Mouse (Mus musculus): Measurements from ENCODE around the gene Gbe1. TPM values are rescaled to one million over a fixed set of nuclear protein-coding genes. Genes with fewer than 3 reads are reported as not detected.

Gene Gbe1
- 10.6 and 13.4 TPM in 2 replicates for polyA plus RNA-seq (2015; fragmentation: Nextera tagmentation; extraction: Ambion mirVana)

DNA sequence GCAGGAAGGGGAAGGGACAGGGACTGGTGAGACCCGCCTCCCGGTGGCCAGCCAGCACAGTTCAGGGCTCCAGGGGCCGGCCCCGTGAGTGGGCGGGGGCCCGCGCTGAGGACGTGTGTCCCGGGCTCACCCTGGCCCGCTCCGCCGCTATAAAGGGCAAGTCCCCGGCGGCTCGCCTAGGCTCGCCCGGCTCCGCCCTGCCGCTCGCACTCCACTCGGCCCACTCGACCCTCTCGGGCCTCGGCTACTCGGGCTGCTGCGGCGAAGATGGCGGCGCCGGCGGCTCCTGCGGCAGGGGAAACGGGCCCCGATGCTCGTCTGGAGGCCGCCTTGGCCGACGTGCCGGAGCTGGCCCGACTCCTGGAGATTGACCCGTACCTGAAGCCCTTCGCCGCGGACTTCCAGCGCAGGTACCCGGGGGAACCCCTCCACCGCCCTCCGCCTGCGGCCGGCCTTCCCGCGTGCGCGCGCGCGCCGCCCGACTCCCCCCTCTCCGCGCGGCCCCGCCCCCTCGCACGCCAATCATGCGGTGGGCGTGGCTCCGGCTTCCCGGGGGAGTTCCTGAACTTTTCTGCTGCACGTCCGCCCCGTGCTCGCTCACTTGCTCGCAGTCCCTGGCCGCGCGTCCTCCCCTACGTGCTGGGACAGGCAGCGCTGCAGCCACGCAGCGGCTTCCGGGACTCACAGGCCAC, at the start of gene Gbe1:
Gene Gbe1 (plus strand): TSS at position 64 of the 692 bp plus-strand sequence.
- WGBS = 0% methylated on average over 75 of the region's 82 CpGs
- H3K9ac ChIP-seq (replicated peaks) = peak within 1 kb of the TSS; percentile 78
- peak within 1 kb of the TSS; percentile 72 for H3K4me3 ChIP-seq
- no peaks in the 10 kb centered on the region for H3K27me3 ChIP-seq
- peak; percentile 99 for ATAC-seq (replicated peaks)
- H3K36me3 ChIP-seq = no peaks in the 10 kb centered on the region
- peaks cover 6% of the 10 kb centered on the region; the same call in 1 of the 2 replicates for H3K4me1 ChIP-seq
- H3K9me3 ChIP-seq = no peaks in the 10 kb centered on the region
- H3K27ac ChIP-seq (replicated peaks) = peak within 1 kb of the TSS; percentile 86
- peak within 1 kb of the TSS; percentile 66 for H3K4me2 ChIP-seq (replicated peaks)

DNA sequence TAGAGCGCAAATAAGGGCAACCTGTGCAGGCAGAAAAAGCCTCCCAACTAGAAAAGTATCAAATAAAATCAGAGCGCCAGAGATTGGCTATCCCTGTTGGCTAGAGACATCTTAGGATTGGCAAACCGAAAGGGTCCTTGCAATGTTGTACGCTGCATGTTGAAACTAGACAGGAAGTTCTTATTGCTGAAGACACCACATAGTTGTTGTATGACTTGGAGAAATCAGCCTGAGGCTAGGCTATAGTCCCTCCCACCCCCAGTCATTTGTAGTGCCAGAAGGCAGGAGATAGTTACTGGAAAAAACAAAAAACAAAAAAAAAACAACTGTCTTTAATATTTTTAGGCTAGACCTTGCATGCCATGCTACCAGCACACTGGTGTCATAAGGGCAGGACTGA, 3.1 kb upstream of the Gbe1 start:
- WGBS = 96% methylated on average over 4 of the region's 4 CpGs
- no peaks in the 10 kb centered on the region for H3K36me3 ChIP-seq
- H3K4me2 ChIP-seq (replicated peaks) = no peak overlapping the region
- no peak overlapping the region for H3K9ac ChIP-seq (replicated peaks)
- H3K9me3 ChIP-seq = no peaks in the 10 kb centered on the region
- no peaks in the 10 kb centered on the region for H3K27me3 ChIP-seq
- peaks cover 6% of the 10 kb centered on the region; the same call in 1 of the 2 replicates for H3K4me1 ChIP-seq
- no peak overlapping the region for H3K27ac ChIP-seq (replicated peaks)
- no peak overlapping the region for H3K4me3 ChIP-seq
- ATAC-seq (replicated peaks) = no peak

GRCm38 (mm10) chr16:70313496-70313885, 258 bp upstream of the Gbe1 start:
- H3K4me3 ChIP-seq = peak overlapping the region; percentile 72
- H3K9me3 ChIP-seq = no peaks in the 10 kb centered on the region
- peak overlapping the region; percentile 78 for H3K9ac ChIP-seq (replicated peaks)
- H3K4me2 ChIP-seq (replicated peaks) = peak overlapping the region; percentile 66
- H3K4me1 ChIP-seq = peaks cover 6% of the 10 kb centered on the region; the same call in 1 of the 2 replicates
- no peaks in the 10 kb centered on the region for H3K36me3 ChIP-seq
- H3K27me3 ChIP-seq = no peaks in the 10 kb centered on the region
- ATAC-seq (replicated peaks) = peak; percentile 5; the same call in 1 of the 2 replicates
- H3K27ac ChIP-seq (replicated peaks) = peak overlapping the region; percentile 86
- WGBS = 2% methylated on average over 7 of the region's 7 CpGs

GRCm38 (mm10) chr16:70314578-70314930, 805 bp downstream of the Gbe1 start:
- no peak for ATAC-seq (replicated peaks)
- peaks cover 6% of the 10 kb centered on the region; the same call in 1 of the 2 replicates for H3K4me1 ChIP-seq
- peak overlapping the region; percentile 66 for H3K4me2 ChIP-seq (replicated peaks)
- H3K9ac ChIP-seq (replicated peaks) = peak overlapping the region; percentile 78
- WGBS = 0% methylated on average over 9 of the region's 9 CpGs
- peak overlapping the region; percentile 86; the same call in 1 of the 2 replicates for H3K27ac ChIP-seq (replicated peaks)
- peak overlapping the region; percentile 72 for H3K4me3 ChIP-seq
- no peaks in the 10 kb centered on the region for H3K9me3 ChIP-seq
- H3K36me3 ChIP-seq = no peaks in the 10 kb centered on the region
- H3K27me3 ChIP-seq = no peaks in the 10 kb centered on the region

DNA sequence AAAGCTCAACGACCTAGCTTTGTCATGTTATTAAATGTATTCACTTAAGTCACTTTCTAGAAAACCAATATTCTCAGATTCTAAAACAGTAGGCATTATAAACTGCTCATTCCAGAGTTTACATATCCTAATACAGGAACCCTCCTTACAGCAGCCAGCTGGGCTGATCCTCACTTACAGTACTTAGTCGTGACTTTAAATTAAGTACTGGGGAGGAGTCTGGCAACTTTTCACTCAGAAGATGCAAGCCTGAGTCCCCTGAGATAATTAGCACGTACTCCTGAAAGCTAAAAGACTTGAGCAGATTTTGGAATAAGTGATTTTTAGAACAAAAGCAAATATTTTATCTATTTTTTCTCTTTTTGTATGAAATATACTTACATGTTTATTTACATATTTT, 1.5 kb downstream of the Gbe1 start:
- H3K9ac ChIP-seq (replicated peaks) = no peak overlapping the region

GRCm38 (mm10) chr16:70315862-70316390, 2.2 kb downstream of the Gbe1 start:
- H3K4me1 ChIP-seq = peaks cover 6% of the 10 kb centered on the region; the same call in 1 of the 2 replicates
- no peaks in the 10 kb centered on the region for H3K36me3 ChIP-seq
- H3K9ac ChIP-seq (replicated peaks) = no peak overlapping the region
- H3K4me2 ChIP-seq (replicated peaks) = no peak overlapping the region
- no peak overlapping the region for H3K4me3 ChIP-seq
- no peaks in the 10 kb centered on the region for H3K9me3 ChIP-seq
- H3K27ac ChIP-seq (replicated peaks) = no peak overlapping the region
- no peaks in the 10 kb centered on the region for H3K27me3 ChIP-seq
- 46% methylated on average over 3 of the region's 3 CpGs for WGBS
- no peak for ATAC-seq (replicated peaks)

More for the DNA sequence above, 1.5 kb downstream of the Gbe1 start:
- 22% methylated on average over 3 of the region's 3 CpGs for WGBS
- no peak overlapping the region for H3K27ac ChIP-seq (replicated peaks)
- ATAC-seq (replicated peaks) = no peak
- H3K4me1 ChIP-seq = peaks cover 6% of the 10 kb centered on the region; the same call in 1 of the 2 replicates
- no peak overlapping the region for H3K4me2 ChIP-seq (replicated peaks)
- no peaks in the 10 kb centered on the region for H3K36me3 ChIP-seq
- H3K27me3 ChIP-seq = no peaks in the 10 kb centered on the region
- H3K9me3 ChIP-seq = no peaks in the 10 kb centered on the region
- no peak overlapping the region for H3K4me3 ChIP-seq

GRCm38 (mm10) chr16:70319388-70319787, 5.6 kb downstream of the Gbe1 start:
- 84% methylated on average over 6 of the region's 6 CpGs for WGBS
- H3K9me3 ChIP-seq = no peaks in the 10 kb centered on the region

DNA sequence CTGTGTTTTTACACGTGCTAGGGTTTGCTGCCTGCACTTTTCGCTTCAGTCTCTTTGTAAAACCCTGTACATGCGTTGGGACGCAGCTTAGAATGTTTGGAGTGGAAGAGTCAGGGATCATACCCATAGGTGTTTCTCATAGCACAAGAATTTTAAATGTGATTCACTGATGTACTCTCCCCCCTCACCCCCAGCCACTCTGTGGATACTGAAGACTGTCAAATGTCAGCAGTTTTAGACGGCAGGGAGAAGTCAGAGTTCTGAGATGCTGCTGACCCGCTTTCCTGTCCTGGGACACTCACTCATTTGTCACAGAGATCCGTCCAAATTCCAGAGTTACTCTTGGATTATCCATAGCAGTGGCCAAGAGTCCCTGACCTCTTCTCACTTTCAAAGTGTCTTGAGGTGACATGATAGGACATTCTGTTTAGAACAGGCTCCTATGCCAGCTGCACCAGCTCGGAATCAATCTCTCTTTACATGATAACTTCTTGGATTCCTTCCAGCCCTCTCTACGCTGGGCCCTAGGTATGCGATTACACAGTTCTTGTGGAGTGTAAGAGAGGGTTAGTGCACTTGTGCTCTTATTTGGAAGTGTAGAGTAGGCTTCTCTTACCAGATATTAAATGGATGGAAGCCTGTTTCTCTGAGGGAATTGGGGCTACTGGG, 7.0 kb downstream of the Gbe1 start:
- 69% methylated on average over 10 of the region's 10 CpGs for WGBS

More at GRCm38 (mm10) chr16:70319388-70319787, 5.6 kb downstream of the Gbe1 start:
- H3K27ac ChIP-seq (replicated peaks) = no peak overlapping the region
- no peak overlapping the region for H3K9ac ChIP-seq (replicated peaks)
- H3K36me3 ChIP-seq = no peaks in the 10 kb centered on the region
- H3K27me3 ChIP-seq = no peaks in the 10 kb centered on the region
- H3K4me1 ChIP-seq = no peaks in the 10 kb centered on the region
- H3K4me3 ChIP-seq = no peak overlapping the region
- no peak overlapping the region for H3K4me2 ChIP-seq (replicated peaks)
- no peak for ATAC-seq (replicated peaks)

GRCm38 (mm10) chr16:70326339-70326948, 12.7 kb downstream of the Gbe1 start:
- Histone ChIP-seq H3K27ac (replicated peaks) (no peak overlapping the region), H3K9ac (replicated peaks) (no peak overlapping the region), H3K27me3 (no peaks in the 10 kb centered on the region), H3K36me3 (no peaks in the 10 kb centered on the region), H3K4me2 (replicated peaks) (no peak overlapping the region), H3K4me1 (no peaks in the 10 kb centered on the region), H3K9me3 (no peaks in the 10 kb centered on the region), H3K4me3 (no peak overlapping the region)
- WGBS = 83% methylated on average over 9 of the region's 9 CpGs
- no peak for ATAC-seq (replicated peaks)

More for the DNA sequence above, 7.0 kb downstream of the Gbe1 start:
- no peak overlapping the region for H3K4me2 ChIP-seq (replicated peaks)
- H3K9me3 ChIP-seq = no peaks in the 10 kb centered on the region
- ATAC-seq (replicated peaks) = no peak
- no peak overlapping the region for H3K4me3 ChIP-seq
- H3K4me1 ChIP-seq = no peaks in the 10 kb centered on the region
- no peak overlapping the region for H3K27ac ChIP-seq (replicated peaks)
- H3K36me3 ChIP-seq = no peaks in the 10 kb centered on the region
- H3K9ac ChIP-seq (replicated peaks) = no peak overlapping the region
- no peaks in the 10 kb centered on the region for H3K27me3 ChIP-seq

- Histone ChIP-seq H3K4me3 (no peak overlapping the region), H3K9me3 (no peaks in the 10 kb centered on the region), H3K27me3 (no peaks in the 10 kb centered on the region), H3K36me3 (no peaks in the 10 kb centered on the region), H3K4me2 (replicated peaks) (no peak overlapping the region), H3K9ac (replicated peaks) (no peak overlapping the region), H3K4me1 (no peaks in the 10 kb centered on the region), H3K27ac (replicated peaks) (no peak overlapping the region)
- ATAC-seq (replicated peaks) = no peak
- 55% methylated on average over 6 of the region's 6 CpGs for WGBS
Observed at GRCm38 (mm10) chr16:70328566-70328965, 14.8 kb downstream of the Gbe1 start.

- Histone ChIP-seq H3K4me3 (no peak overlapping the region), H3K9me3 (no peaks in the 10 kb centered on the region), H3K36me3 (no peaks in the 10 kb centered on the region), H3K27me3 (no peaks in the 10 kb centered on the region), H3K4me2 (replicated peaks) (peak overlapping the region; percentile 14; the same call in 1 of the 2 replicates), H3K9ac (replicated peaks) (no peak overlapping the region), H3K27ac (replicated peaks) (no peak overlapping the region), H3K4me1 (no peaks in the 10 kb centered on the region)
- WGBS = 19% methylated on average over 10 of the region's 10 CpGs
- no peak for ATAC-seq (replicated peaks)
Observed at GRCm38 (mm10) chr16:70329036-70329435, 15.3 kb downstream of the Gbe1 start.

- H3K4me3 ChIP-seq = no peak overlapping the region
- 64% methylated on average over 6 of the region's 6 CpGs for WGBS
- no peaks in the 10 kb centered on the region for H3K27me3 ChIP-seq
- no peak overlapping the region for H3K27ac ChIP-seq (replicated peaks)
- no peaks in the 10 kb centered on the region for H3K9me3 ChIP-seq
- H3K4me2 ChIP-seq (replicated peaks) = no peak overlapping the region
- no peaks in the 10 kb centered on the region for H3K4me1 ChIP-seq
- ATAC-seq (replicated peaks) = no peak
- no peaks in the 10 kb centered on the region for H3K36me3 ChIP-seq
- H3K9ac ChIP-seq (replicated peaks) = no peak overlapping the region
Observed at GRCm38 (mm10) chr16:70329471-70329870, 15.7 kb downstream of the Gbe1 start.

All from forebrain, embryonic 15.5 days (tissue).